Mouse (Mus musculus) intestine, postnatal 0 days (tissue): ENCODE data around the gene Dtx3. TPM values are rescaled to one million over a fixed set of nuclear protein-coding genes. Genes with fewer than 3 reads are reported as not detected.
A peak's percentile ranks its signal among the peaks of the same experiment; 100 is the strongest.

Experiments
- ATAC-seq: fragments of 200-750 bp; cut with Nextera tagmentation; 2 replicates; pipeline ENCODE4 v1.8.0; 2017; ENCODE audit warnings: mild to moderate bottlenecking, moderate TSS enrichment, moderate library complexity
- H3K27ac ChIP-seq: fragments of 300-500 bp; sonication (generic); 2 replicates; pipeline ENCODE4 v1.5.1; 2014; ENCODE audit warnings: mild to moderate bottlenecking, low read depth, low read length, moderate library complexity
- H3K27me3 ChIP-seq: fragments of 300-500 bp; sonication (generic); replicated peaks from 2 replicates; pipeline ENCODE4 v1.6.1; 2014; ENCODE audit warnings: low read length, mixed read lengths; ENCODE audit not compliant: control insufficient read depth, insufficient read depth
- H3K36me3 ChIP-seq: fragments of 300-500 bp; sonication (generic); 2 replicates; pipeline ENCODE4 v1.6.1; 2014; ENCODE audit warnings: mild to moderate bottlenecking, moderate library complexity; ENCODE audit not compliant: control insufficient read depth, insufficient read depth
- H3K4me1 ChIP-seq: fragments of 300-500 bp; sonication (generic); replicated peaks from 2 replicates; pipeline ENCODE4 v1.6.1; 2014; ENCODE audit warnings: antibody characterized with exemption, low read length, mixed read lengths; ENCODE audit not compliant: control insufficient read depth, insufficient read depth
- H3K4me2 ChIP-seq: fragments of 300-500 bp; sonication (generic); replicated peaks from 2 replicates; pipeline ENCODE4 v1.6.1; 2014; ENCODE audit warnings: low read depth, mild to moderate bottlenecking, moderate library complexity
- H3K4me3 ChIP-seq: fragments of 300-500 bp; sonication (generic); 2 replicates; pipeline ENCODE4 v1.5.1; 2014; ENCODE audit warnings: low read depth, low read length
- H3K9ac ChIP-seq: fragments of 300-500 bp; sonication (generic); 2 replicates; pipeline ENCODE4 v1.6.1; 2014; ENCODE audit warnings: mild to moderate bottlenecking, low read depth, low read length
- H3K9me3 ChIP-seq: fragments of 300-500 bp; sonication (generic); 2 replicates; pipeline ENCODE4 v1.6.1; 2016; ENCODE audit warnings: mixed run types; ENCODE audit not compliant: control insufficient read depth
- CTCF ChIP-seq: sonication (generic); IDR thresholded peaks from 2 replicates; pipeline ENCODE4 v1.5.1; 2016; ENCODE audit warnings: low read depth, mild to moderate bottlenecking, control low read depth, antibody characterized with exemption, moderate library complexity
- WGBS: fragments of 180-500 bp; shearing (Covaris S2); extraction: QIAGEN DNeasy Blood & Tissue Kit; methylation state at CpG from one replicate; pipeline ENCODE4 v1.1.7; 2014; 5-methylcytosine and 5-hydroxymethylcytosine counted together
- polyA plus RNA-seq: library from polyadenylated mRNA; unstranded; fragments of >200 nt; fragmentation: Nextera tagmentation; extraction: Ambion mirVana; gene quantifications from 2 replicates; pipeline ENCODE4 v1.2.1, GENCODE M21; 2015

Gene Dtx3
- polyA plus RNA-seq, 1 experiment from 2014 or later: 22.2 TPM

DNA sequence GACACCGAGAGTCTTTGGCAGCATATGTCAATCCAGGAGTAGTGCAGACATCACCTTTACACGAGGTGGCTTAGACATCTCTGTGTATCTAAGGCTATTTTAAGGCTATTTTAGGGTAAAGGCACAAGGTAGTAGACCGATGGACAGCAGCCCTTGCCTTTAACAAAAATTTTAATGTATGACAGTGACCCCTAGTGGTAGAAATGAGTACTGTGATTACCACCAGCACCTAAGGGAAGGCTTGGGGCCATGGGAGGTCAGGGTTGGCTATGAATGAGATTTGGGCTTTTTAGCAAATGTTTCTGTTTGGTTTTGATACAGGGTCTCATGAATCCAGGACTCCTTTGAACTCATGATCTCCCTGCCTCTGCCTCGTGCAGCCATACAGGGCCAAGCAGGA lies 33.4 kb upstream of the Dtx3 start:
- Histone ChIP-seq H3K36me3 (no peaks in the 10 kb centered on the region), H3K9me3 (no peaks in the 10 kb centered on the region), H3K9ac (no peak overlapping the region), H3K4me1 (no peaks in the 10 kb centered on the region), H3K4me2 (no peak overlapping the region), H3K4me3 (no peak overlapping the region), H3K27ac (no peak overlapping the region), H3K27me3 (no peaks in the 10 kb centered on the region)
- peak; percentile 83 for TF ChIP-seq CTCF
- 19% methylated on average over 4 of the region's 4 CpGs for WGBS
- no peak for ATAC-seq

DNA sequence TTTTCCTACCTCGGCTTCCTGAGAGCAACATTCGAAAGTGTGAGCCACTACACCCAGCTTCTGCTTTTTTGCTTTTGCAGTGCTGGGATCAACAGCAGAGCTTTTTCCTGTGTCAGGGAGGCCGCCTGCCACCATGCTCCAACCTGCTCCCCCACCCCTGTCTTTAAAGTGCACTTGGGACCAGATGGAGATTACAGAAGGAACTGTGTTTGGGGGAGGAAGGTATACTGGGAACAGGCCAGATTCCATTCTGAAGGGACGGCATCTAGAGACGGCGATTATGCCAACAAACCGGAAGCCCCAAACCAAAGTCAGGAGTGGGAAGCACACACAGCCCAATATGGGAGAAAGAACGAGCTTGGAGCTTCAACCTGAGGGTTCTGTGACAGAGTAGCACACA lies 31.6 kb upstream of the Dtx3 start:
- Histone ChIP-seq H3K4me1 (no peaks in the 10 kb centered on the region), H3K4me3 (no peak overlapping the region), H3K36me3 (no peaks in the 10 kb centered on the region), H3K27ac (no peak overlapping the region), H3K9ac (no peak overlapping the region), H3K4me2 (no peak overlapping the region), H3K27me3 (no peaks in the 10 kb centered on the region), H3K9me3 (no peaks in the 10 kb centered on the region)
- no peak for TF ChIP-seq CTCF
- WGBS: 78% methylated on average over 8 of the region's 8 CpGs
- no peak for ATAC-seq

- no peak overlapping the region for H3K9ac ChIP-seq
- 72% methylated on average over 8 of the region's 8 CpGs for WGBS
- TF ChIP-seq CTCF: peak; percentile 63
- ATAC-seq: no peak
- no peaks in the 10 kb centered on the region for H3K36me3 ChIP-seq
- H3K4me1 ChIP-seq: no peaks in the 10 kb centered on the region
- H3K27me3 ChIP-seq: no peaks in the 10 kb centered on the region
- H3K27ac ChIP-seq: no peak overlapping the region
- no peak overlapping the region for H3K4me3 ChIP-seq
- no peak overlapping the region for H3K4me2 ChIP-seq
- no peaks in the 10 kb centered on the region for H3K9me3 ChIP-seq
Observed at GRCm38 (mm10) chr10:127226318-127226895, 30.9 kb upstream of the Dtx3 start.

- Histone ChIP-seq H3K9ac (no peak overlapping the region), H3K27me3 (no peaks in the 10 kb centered on the region), H3K4me2 (no peak overlapping the region), H3K9me3 (no peaks in the 10 kb centered on the region), H3K36me3 (no peaks in the 10 kb centered on the region), H3K27ac (no peak overlapping the region), H3K4me1 (no peaks in the 10 kb centered on the region), H3K4me3 (no peak overlapping the region)
- ATAC-seq: no peak
- WGBS: 49% methylated on average over 10 of the region's 10 CpGs
- TF ChIP-seq CTCF: no peak
Observed at GRCm38 (mm10) chr10:127225732-127226131, 30.2 kb upstream of the Dtx3 start.

DNA sequence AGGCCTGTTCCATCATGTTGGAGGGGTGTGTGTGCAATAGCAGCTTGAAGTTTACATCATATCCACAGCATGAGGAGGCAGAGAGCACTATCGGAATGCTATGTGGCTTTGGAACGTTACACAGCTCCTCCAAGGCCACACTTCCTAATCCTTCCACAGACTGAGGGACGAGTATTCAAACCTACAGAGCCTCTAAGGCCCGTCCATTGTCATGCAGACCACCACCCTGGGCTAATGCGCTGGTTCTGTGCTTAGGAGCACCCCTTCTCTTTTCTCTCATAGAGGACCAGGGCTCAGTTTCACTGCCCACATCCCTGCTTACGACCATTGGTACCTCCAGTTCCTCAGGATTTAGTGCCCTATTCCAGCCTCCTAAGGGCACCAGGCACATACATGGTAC lies 29.7 kb upstream of the Dtx3 start:
- ATAC-seq: no peak

DNA sequence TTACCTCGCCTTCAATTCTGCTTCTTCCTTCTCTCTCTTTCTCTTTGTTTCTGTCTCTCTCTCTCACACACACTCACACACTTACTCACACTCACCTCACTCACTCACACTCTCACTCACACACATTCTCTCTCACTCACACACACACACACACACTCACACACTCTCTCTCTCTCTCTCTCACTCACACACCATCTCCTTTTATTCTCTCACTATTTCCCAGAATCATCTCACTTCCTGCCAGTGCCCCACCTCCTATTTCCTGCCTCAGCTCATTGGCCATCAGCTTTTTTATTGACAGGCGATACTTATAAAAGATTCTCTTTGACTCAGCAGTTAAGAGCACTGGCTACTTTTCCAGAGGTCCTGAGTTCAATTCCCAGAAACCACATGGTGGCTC lies 22.8 kb upstream of the Dtx3 start:
- TF ChIP-seq CTCF: no peak
- Histone ChIP-seq H3K9me3 (peaks cover 4% of the 10 kb centered on the region; the same call in 1 of the 2 replicates), H3K4me1 (no peaks in the 10 kb centered on the region), H3K36me3 (no peaks in the 10 kb centered on the region), H3K27ac (no peak overlapping the region), H3K27me3 (no peaks in the 10 kb centered on the region), H3K4me3 (no peak overlapping the region), H3K9ac (no peak overlapping the region), H3K4me2 (no peak overlapping the region)
- ATAC-seq: no peak
- WGBS: 93% methylated on average over 2 of the region's 2 CpGs

More for the DNA sequence above, 29.7 kb upstream of the Dtx3 start:
- Histone ChIP-seq H3K36me3 (no peaks in the 10 kb centered on the region), H3K4me2 (no peak overlapping the region), H3K9ac (no peak overlapping the region), H3K9me3 (peaks cover 3% of the 10 kb centered on the region; the same call in 1 of the 2 replicates), H3K4me1 (no peaks in the 10 kb centered on the region), H3K27me3 (no peaks in the 10 kb centered on the region), H3K27ac (no peak overlapping the region), H3K4me3 (no peak overlapping the region)
- no peak for TF ChIP-seq CTCF
- WGBS: 57% methylated on average over 6 of the region's 6 CpGs

GRCm38 (mm10) chr10:127217177-127217576 lies 21.6 kb upstream of the Dtx3 start:
- no peak overlapping the region for H3K4me2 ChIP-seq
- no peak for ATAC-seq

More at GRCm38 (mm10) chr10:127217177-127217576, 21.6 kb upstream of the Dtx3 start:
- no peaks in the 10 kb centered on the region for H3K36me3 ChIP-seq
- H3K4me1 ChIP-seq: no peaks in the 10 kb centered on the region
- H3K9me3 ChIP-seq: peaks cover 4% of the 10 kb centered on the region; the same call in 1 of the 2 replicates
- no peak for TF ChIP-seq CTCF
- no peak overlapping the region for H3K9ac ChIP-seq
- no peaks in the 10 kb centered on the region for H3K27me3 ChIP-seq
- H3K4me3 ChIP-seq: no peak overlapping the region
- no peak overlapping the region for H3K27ac ChIP-seq
